Mouse (Mus musculus) ES-E14 (cell line): ENCODE results near the gene Mif4gd.
"Not testable (repeated sequence)": the region's sequence is repeated elsewhere in the genome, so short reads cannot be mapped to it uniquely, and the experiment has no call there.

Experiments
- CHD2 ChIP-seq: IDR thresholded peaks from 2 replicates; pipeline ENCODE4 v1.6.1; 2014; ENCODE audit warnings: mild to moderate bottlenecking, low read depth, low read length, inconsistent platforms
- HCFC1 ChIP-seq: IDR thresholded peaks from 2 replicates; pipeline ENCODE4 v1.6.1; 2012; ENCODE audit warnings: low read length, inconsistent platforms, borderline replicate concordance; ENCODE audit not compliant: insufficient read depth
- MAFK ChIP-seq: IDR thresholded peaks from 2 replicates; pipeline ENCODE4 v1.6.1; 2014; ENCODE audit warnings: mild to moderate bottlenecking, low read depth, low read length, inconsistent platforms; ENCODE audit not compliant: insufficient read depth
- ZC3H11A ChIP-seq: IDR thresholded peaks from 2 replicates; pipeline ENCODE4 v1.6.1; 2012; ENCODE audit warnings: low read depth, mild to moderate bottlenecking, inconsistent platforms, low read length, borderline replicate concordance
- ZNF384 ChIP-seq: IDR thresholded peaks from 2 replicates; pipeline ENCODE4 v1.6.1; 2012; ENCODE audit warnings: low read depth, low read length, inconsistent platforms

DNA sequence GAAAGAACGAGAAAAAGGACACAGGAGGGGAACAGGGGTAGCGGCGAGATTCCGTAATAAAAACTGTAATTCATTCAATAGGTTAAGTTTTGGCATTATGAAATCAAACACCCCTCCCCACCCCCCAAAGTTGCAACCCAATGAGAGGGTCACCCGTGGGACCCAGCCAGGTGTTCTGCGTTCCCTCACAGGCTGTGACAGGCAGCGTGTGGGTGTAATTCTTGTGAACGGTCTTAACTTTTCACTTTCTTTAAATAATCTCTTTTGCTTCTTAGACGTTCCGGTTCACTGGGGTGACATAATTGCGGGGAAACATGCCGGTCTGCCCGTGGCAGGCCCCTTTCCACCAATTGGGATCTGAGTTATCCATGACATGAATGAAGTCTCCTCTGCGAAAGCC, 32.7 kb upstream of the Mif4gd start:
- TF ChIP-seq ZC3H11A, CHD2, ZNF384, HCFC1, MAFK: not testable (repeated sequence)
